Mouse (Mus musculus): ENCODE results near the gene Qtrt2. TPM values are rescaled to one million over a fixed set of nuclear protein-coding genes. Genes with fewer than 3 reads are reported as not detected.

Gene Qtrt2
- total and polyA plus RNA-seq, 3 experiments: 52.1 to 108 (median 60.0) TPM

GRCm38 (mm10) chr16:43890747-43891336, 35.8 kb downstream of the Qtrt2 start (continued):
- no peak for TF ChIP-seq HCFC1 (IDR thresholded peaks at IDR 0.05; ENCODE audit: low read depth, low read length)
- TF ChIP-seq JUN (IDR thresholded peaks at IDR 0.05; ENCODE audit: insufficient read depth, low read depth, low read length): no peak
- no peak for TF ChIP-seq ZMIZ1 (IDR thresholded peaks at IDR 0.05; ENCODE audit: low read depth, low read length)
- peak; percentile 68; the same call in 1 of the 2 replicates for TF ChIP-seq RCOR1 (conservative IDR thresholded peaks at IDR 0.05; ENCODE audit: low read depth, low read length)
- TF ChIP-seq USF2 (conservative IDR thresholded peaks at IDR 0.05; ENCODE audit: low read depth, low read length): no peak
- TF ChIP-seq SMC3 (IDR thresholded peaks at IDR 0.05; ENCODE audit: low read depth, low read length): no peak
- no peak for TF ChIP-seq USF1 (IDR thresholded peaks at IDR 0.05; ENCODE audit: low read depth, low read length)
- peak; percentile 92; the same call in 1 of the 2 replicates for TF ChIP-seq MEF2A (IDR thresholded peaks at IDR 0.05; ENCODE audit: borderline replicate concordance, low read depth, low read length)
- TF ChIP-seq BHLHE40 (IDR thresholded peaks at IDR 0.05; ENCODE audit: low read depth, low read length): peak; percentile 80
- TF ChIP-seq E2F4 (IDR thresholded peaks at IDR 0.05; ENCODE audit: insufficient replicate concordance, low read depth, low read length): no peak
- no peak for TF ChIP-seq ELF1 (IDR thresholded peaks at IDR 0.05; ENCODE audit: low read depth, low read length)
- 0 out of 2 replicates have a peak, but pooled peaks have one; percentile 42 for TF ChIP-seq TCF12 (IDR thresholded peaks at IDR 0.05; ENCODE audit: low read depth, low read length)
- TF ChIP-seq NELFE (IDR thresholded peaks at IDR 0.05; ENCODE audit: low read depth, low read length): no peak
- TF ChIP-seq EP300 (IDR thresholded peaks at IDR 0.05; ENCODE audit: low read length): peak; percentile 74
- peak; percentile 37; the same call in 1 of the 2 replicates for TF ChIP-seq MAFK (IDR thresholded peaks at IDR 0.05; ENCODE audit: insufficient replicate concordance, low read length)
- no peak for TF ChIP-seq ZKSCAN1 (IDR thresholded peaks at IDR 0.05; ENCODE audit: borderline replicate concordance, low read depth, low read length)

GRCm38 (mm10) chr16:43890005-43890336, 36.6 kb downstream of the Qtrt2 start:
- peak overlapping the region; percentile 61 to 93 (median 72) for H3K4me3 ChIP-seq (replicated peaks in 1 of 3; ENCODE audit: low read depth in 2 of 3, low read length in 2 of 3, poor library complexity in 1 of 3)
- in situ Hi-C loops (cut with MboI; ENCODE audit: low pct_ligation_motif_present, low pct_unique_long_range_greater_than_20kb, low sequenced_read_pairs): no loop called here
- dilution Hi-C loops (cut with MboI; ENCODE audit: extremely low pct_ligation_motif_present, extremely low pct_unique_long_range_greater_than_20kb, low sequenced_read_pairs): no loop called here
- no peaks in the 10 kb centered on the region for H3K27me3 ChIP-seq (replicated peaks)
- H3K4me1 ChIP-seq (ENCODE audit: control insufficient read depth in 1 of 2, insufficient read depth in 2 of 2): peaks cover 0 to 43% of the 10 kb centered on the region in 2 experiments; a peak in 2 of 4 replicates
- H3K27ac ChIP-seq (ENCODE audit: insufficient read depth, low read depth): no peak overlapping the region; the same call in 1 of the 2 replicates
- TF ChIP-seq CHD2 (IDR thresholded peaks at IDR 0.05; ENCODE audit: low read length): 0 out of 2 replicates have a peak, but pooled peaks have one; percentile 0
- TF ChIP-seq EP300 (IDR thresholded peaks at IDR 0.05; ENCODE audit: low read length): no peak
- no peak for TF ChIP-seq IRF4 (IDR thresholded peaks at IDR 0.05; ENCODE audit: low read depth, low read length)
- TF ChIP-seq PAX5 (IDR thresholded peaks at IDR 0.05; ENCODE audit: low read length): no peak
- TF ChIP-seq RAD21 (IDR thresholded peaks at IDR 0.05; ENCODE audit: low read depth, low read length): peak; percentile 36
- TF ChIP-seq ETS1 (conservative IDR thresholded peaks at IDR 0.05; ENCODE audit: low read depth, low read length): no peak
- no peak for TF ChIP-seq POLR2A (IDR thresholded peaks at IDR 0.05; ENCODE audit: low read depth, low read length)
- no peak for TF ChIP-seq BHLHE40 (IDR thresholded peaks at IDR 0.05; ENCODE audit: low read depth, low read length)
- TF ChIP-seq E2F4 (IDR thresholded peaks at IDR 0.05; ENCODE audit: insufficient replicate concordance, low read depth, low read length): 0 out of 2 replicates have a peak, but pooled peaks have one; percentile 78
- no peak for TF ChIP-seq ZNF384 (IDR thresholded peaks at IDR 0.05; ENCODE audit: low read depth, low read length)
- peak; percentile 25 for TF ChIP-seq SMC3 (IDR thresholded peaks at IDR 0.05; ENCODE audit: low read depth, low read length)
- no peak for TF ChIP-seq GABPA (IDR thresholded peaks at IDR 0.05; ENCODE audit: insufficient replicate concordance, low read depth, low read length)
- TF ChIP-seq ZC3H11A (IDR thresholded peaks at IDR 0.05; ENCODE audit: low read depth, low read length): no peak
- TF ChIP-seq MAZ (IDR thresholded peaks at IDR 0.05; ENCODE audit: low read depth, low read length): peak; percentile 56; the same call in 1 of the 2 replicates
- TF ChIP-seq JUN (IDR thresholded peaks at IDR 0.05; ENCODE audit: insufficient read depth, low read depth, low read length): no peak
- no peak for TF ChIP-seq USF1 (IDR thresholded peaks at IDR 0.05; ENCODE audit: low read depth, low read length)
- TF ChIP-seq ZMIZ1 (IDR thresholded peaks at IDR 0.05; ENCODE audit: low read depth, low read length): 0 out of 2 replicates have a peak, but pooled peaks have one; percentile 4
- TF ChIP-seq HCFC1 (IDR thresholded peaks at IDR 0.05; ENCODE audit: low read depth, low read length): no peak
- no peak for TF ChIP-seq SIN3A (IDR thresholded peaks at IDR 0.05; ENCODE audit: low read length)
- no peak for TF ChIP-seq MXI1 (IDR thresholded peaks at IDR 0.05; ENCODE audit: low read depth, low read length)
- TF ChIP-seq CTCF (conservative IDR thresholded peaks at IDR 0.05 in 1 of 2, IDR thresholded peaks at IDR 0.05 in 1 of 2; ENCODE audit: low read depth in 2 of 2, low read length in 2 of 2): peak; percentile 19 to 61; a peak in 3 of 4 replicates
- peak; percentile 39; the same call in 1 of the 2 replicates for TF ChIP-seq NELFE (IDR thresholded peaks at IDR 0.05; ENCODE audit: low read depth, low read length)
- TF ChIP-seq TBP (conservative IDR thresholded peaks at IDR 0.05; ENCODE audit: low read depth, low read length): no peak
- TF ChIP-seq USF2 (conservative IDR thresholded peaks at IDR 0.05; ENCODE audit: low read depth, low read length): no peak
- H3K36me3 ChIP-seq (replicated peaks in 1 of 2; ENCODE audit: control insufficient read depth in 1 of 2, insufficient read depth in 1 of 2, low read length in 1 of 2): peaks cover 9 to 46% of the 10 kb centered on the region in 2 experiments
- H3K4me2 ChIP-seq (ENCODE audit: insufficient read depth, low read depth, poor library complexity, severe bottlenecking): peak overlapping the region; percentile 81
- peaks cover 39% of the 10 kb centered on the region for H3K79me2 ChIP-seq (replicated peaks; ENCODE audit: control insufficient read depth, extremely low read depth, insufficient read depth, poor library complexity, severe bottlenecking)
- H3K9ac ChIP-seq (ENCODE audit: insufficient read depth, low read depth): peak overlapping the region; percentile 71
- DNase-seq (ENCODE audit: extremely low read depth): no peak
- H3K9me3 ChIP-seq (replicated peaks; ENCODE audit: low read length): no peaks in the 10 kb centered on the region
